Mouse (Mus musculus) liver, adult 2 months (tissue): Measurements from ENCODE around the gene Gm45618. TPM values are rescaled to one million over a fixed set of nuclear protein-coding genes. Genes with fewer than 3 reads are reported as not detected.
"Not testable (repeated sequence)": the region's sequence is repeated elsewhere in the genome, so short reads cannot be mapped to it uniquely, and the experiment has no call there.

Source experiments
- DNase-seq: peaks from one replicate; pipeline ENCODE4 v3.0.0-alpha.2; 2011; ENCODE audit warnings: low read depth, low spot score; ENCODE audit errors: extremely low read depth
- H3K27ac ChIP-seq: fragments of 200-500 bp; replicated peaks from 2 replicates; pipeline ENCODE4 v1.5.1; 2012; ENCODE audit warnings: low read depth, mild to moderate bottlenecking, control low read depth, inconsistent platforms, low read length; ENCODE audit not compliant: insufficient read depth
- H3K27me3 ChIP-seq: fragments of 200-500 bp; 2 replicates; pipeline ENCODE4 v1.6.1; 2012; ENCODE audit warnings: mild to moderate bottlenecking, moderate library complexity, low read length, inconsistent platforms; ENCODE audit not compliant: control insufficient read depth, insufficient read depth
- H3K36me3 ChIP-seq: fragments of 200-500 bp; 2 replicates; pipeline ENCODE4 v1.6.1; 2012; ENCODE audit warnings: low read length, inconsistent platforms; ENCODE audit not compliant: control insufficient read depth, insufficient read depth
- H3K4me1 ChIP-seq: fragments of 200-500 bp; 2 replicates; pipeline ENCODE4 v1.6.1; 2011; ENCODE audit warnings: low read length; ENCODE audit not compliant: control insufficient read depth, insufficient read depth
- H3K4me3 ChIP-seq: fragments of 200-500 bp; 2 replicates; pipeline ENCODE4 v1.5.1; 2011; ENCODE audit warnings: low read depth, mild to moderate bottlenecking, control low read depth, low read length, moderate library complexity; ENCODE audit not compliant: insufficient read depth
- H3K79me2 ChIP-seq: fragments of 200-500 bp; 2 replicates; pipeline ENCODE4 v1.6.1; 2012; ENCODE audit warnings: inconsistent platforms, mild to moderate bottlenecking, low read length, moderate library complexity; ENCODE audit not compliant: control insufficient read depth, insufficient read depth
- H3K9ac ChIP-seq: fragments of 200-500 bp; 2 replicates; pipeline ENCODE4 v1.6.1; 2012; ENCODE audit warnings: low read depth, mild to moderate bottlenecking, control low read depth, inconsistent platforms, low read length
- CTCF ChIP-seq: fragments of 200-500 bp; IDR thresholded peaks from 2 replicates; pipeline ENCODE4 v1.5.1; 2011; ENCODE audit warnings: low read depth, low read length, control low read depth
- POLR2A ChIP-seq: fragments of 200-500 bp; IDR thresholded peaks from 2 replicates; pipeline ENCODE4 v1.6.1; 2011; ENCODE audit warnings: low read length, control low read depth; ENCODE audit not compliant: insufficient read depth; ENCODE audit errors: extremely low read depth
- WGBS: fragments of 180-500 bp; shearing (Covaris S2); methylation state at CpG from one replicate; pipeline ENCODE4 v1.1.7; 2018; 5-methylcytosine and 5-hydroxymethylcytosine counted together
- polyA plus RNA-seq: library from polyadenylated mRNA; depleted of rRNA; stranded (reverse); fragments of >200 nt; gene quantifications from 2 replicates; pipeline ENCODE4 v1.2.3, GENCODE M21; 2012
- total RNA-seq: library from RNA; depleted of rRNA; stranded (reverse); fragments of >200 nt; gene quantifications from 2 replicates; pipeline ENCODE4 v1.2.3, GENCODE M21; 2014

Gene Gm45618
- total and polyA plus RNA-seq, 2 experiments = not detected

- TF ChIP-seq POLR2A = no peak
- no peak for TF ChIP-seq CTCF
- H3K27ac ChIP-seq = no peak overlapping the region
- no peaks in the 10 kb centered on the region for H3K36me3 ChIP-seq
- H3K4me1 ChIP-seq = no peaks in the 10 kb centered on the region
- 52% methylated on average over 1 of the region's 1 CpGs for WGBS
- no peak overlapping the region for H3K4me3 ChIP-seq
- no peak overlapping the region for H3K9ac ChIP-seq
- H3K79me2 ChIP-seq = no peaks in the 10 kb centered on the region
- DNase-seq = no peak
- peaks cover 2% of the 10 kb centered on the region; the same call in 1 of the 2 replicates for H3K27me3 ChIP-seq
Observed at GRCm38 (mm10) chr7:142140696-142141095, 20.2 kb upstream of the Gm45618 start.

DNA sequence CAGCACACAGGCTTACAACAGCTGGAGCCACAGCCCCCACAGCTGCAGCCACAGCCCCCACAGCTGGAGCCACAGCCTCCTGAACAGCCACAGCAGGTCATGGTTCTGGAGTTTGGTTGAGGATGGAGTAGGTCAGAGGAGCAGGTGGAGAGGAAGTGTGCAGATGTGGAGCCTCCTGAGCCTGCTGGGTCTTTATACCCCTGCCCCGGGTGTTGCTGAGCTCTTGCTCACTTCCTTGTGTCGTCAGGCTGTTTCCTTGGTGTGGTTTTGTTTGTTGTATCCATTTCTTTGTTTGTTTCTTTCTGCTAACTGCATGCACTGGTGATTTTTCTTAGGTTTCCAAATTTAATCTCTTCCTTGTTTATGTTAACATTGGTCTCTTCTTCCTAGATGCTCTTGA lies 15.4 kb upstream of the Gm45618 start, which contains the start of gene Gm39115:
TSS of gene Gm39115 (minus strand) at position 101 of the 400 bp plus-strand sequence.
- not testable (repeated sequence) for H3K27me3 ChIP-seq, H3K79me2 ChIP-seq, H3K27ac ChIP-seq, DNase-seq, H3K9ac ChIP-seq, H3K36me3 ChIP-seq, H3K4me3 ChIP-seq, H3K4me1 ChIP-seq
- 55% methylated on average over 2 of the region's 2 CpGs for WGBS

GRCm38 (mm10) chr7:142134206-142134995 lies 13.9 kb upstream of the Gm45618 start:
- 51% methylated on average over 4 of the region's 4 CpGs for WGBS
- DNase-seq = peak; percentile 73

GRCm38 (mm10) chr7:142128843-142129242 lies 8.3 kb upstream of the Gm45618 start:
- TF ChIP-seq POLR2A (no peak), CTCF (no peak)

More at GRCm38 (mm10) chr7:142134206-142134995, 13.9 kb upstream of the Gm45618 start:
- Histone ChIP-seq H3K27me3 (no peaks in the 10 kb centered on the region), H3K4me3 (no peak overlapping the region), H3K27ac (no peak overlapping the region), H3K36me3 (no peaks in the 10 kb centered on the region), H3K4me1 (no peaks in the 10 kb centered on the region; the same call in 1 of the 2 replicates), H3K9ac (no peak overlapping the region), H3K79me2 (no peaks in the 10 kb centered on the region)
- TF ChIP-seq CTCF = no peak
- TF ChIP-seq POLR2A = no peak

GRCm38 (mm10) chr7:142119632-142120031 lies 897 bp downstream of the Gm45618 start:
- H3K79me2 ChIP-seq = no peaks in the 10 kb centered on the region
- H3K4me3 ChIP-seq = no peak overlapping the region
- no peak overlapping the region for H3K27ac ChIP-seq
- no peak for TF ChIP-seq POLR2A
- peak; percentile 53 for TF ChIP-seq CTCF
- 13% methylated on average over 5 of the region's 5 CpGs for WGBS
- H3K36me3 ChIP-seq = no peaks in the 10 kb centered on the region
- peaks cover 2% of the 10 kb centered on the region; the same call in 1 of the 2 replicates for H3K27me3 ChIP-seq
- no peaks in the 10 kb centered on the region for H3K4me1 ChIP-seq
- no peak for DNase-seq
- no peak overlapping the region for H3K9ac ChIP-seq

More at GRCm38 (mm10) chr7:142128843-142129242, 8.3 kb upstream of the Gm45618 start:
- Histone ChIP-seq H3K79me2 (no peaks in the 10 kb centered on the region), H3K36me3 (no peaks in the 10 kb centered on the region), H3K4me1 (no peaks in the 10 kb centered on the region), H3K27ac (no peak overlapping the region), H3K9ac (no peak overlapping the region), H3K27me3 (no peaks in the 10 kb centered on the region), H3K4me3 (no peak overlapping the region)
- DNase-seq = no peak
- 52% methylated on average over 4 of the region's 4 CpGs for WGBS

- no peak for TF ChIP-seq CTCF
- H3K36me3 ChIP-seq = no peaks in the 10 kb centered on the region
- no peaks in the 10 kb centered on the region for H3K79me2 ChIP-seq
- no peak overlapping the region for H3K4me3 ChIP-seq
- 52% methylated on average over 5 of the region's 5 CpGs for WGBS
- no peak overlapping the region for H3K27ac ChIP-seq
- no peaks in the 10 kb centered on the region for H3K4me1 ChIP-seq
- H3K9ac ChIP-seq = no peak overlapping the region
- H3K27me3 ChIP-seq = 0 out of 2 replicates have a peak, but pooled peaks cover 2% of the 10 kb centered on the region
- DNase-seq = no peak
Observed at GRCm38 (mm10) chr7:142104747-142105146, 15.8 kb downstream of the Gm45618 start.
